Mouse (Mus musculus): ENCODE results near the gene Nxf1. TPM values are rescaled to one million over a fixed set of nuclear protein-coding genes. Genes with fewer than 3 reads are reported as not detected.

Nxf1 gene
- polyA plus RNA-seq, 1 experiment = 191 TPM

GRCm38 (mm10) chr19:8758899-8759298 is 2.0 kb downstream of the Nxf1 start:
- no peak overlapping the region for H3K27ac ChIP-seq (ENCODE audit: control insufficient read depth, insufficient read depth, low read length)
- TF ChIP-seq POLR2A (IDR thresholded peaks at IDR 0.05; ENCODE audit: control insufficient read depth, extremely low read depth, insufficient read depth, low read length, poor library complexity) (no peak), CTCF (IDR thresholded peaks at IDR 0.05; ENCODE audit: borderline replicate concordance, control insufficient read depth, extremely low read depth, insufficient read depth, low read length, poor library complexity) (no peak)
- H3K4me1 ChIP-seq (replicated peaks; ENCODE audit: control insufficient read depth, insufficient read depth, low read length) = peaks cover 13% of the 10 kb centered on the region
- H3K4me3 ChIP-seq (ENCODE audit: control insufficient read depth, insufficient read depth, low read length) = no peak overlapping the region
- no peaks in the 10 kb centered on the region for H3K27me3 ChIP-seq (ENCODE audit: control insufficient read depth, insufficient read depth, low read length)
- peaks cover 24% of the 10 kb centered on the region for H3K36me3 ChIP-seq (ENCODE audit: control insufficient read depth, insufficient read depth, low read length)
- WGBS = 74% methylated on average over 2 of the region's 2 CpGs
- no peak for DNase-seq

GRCm38 (mm10) chr19:8760757-8761156 is 3.9 kb downstream of the Nxf1 start:
- Histone ChIP-seq H3K36me3 (ENCODE audit: control insufficient read depth, insufficient read depth, low read length) (peaks cover 37% of the 10 kb centered on the region), H3K27ac (ENCODE audit: control insufficient read depth, insufficient read depth, low read length) (no peak overlapping the region), H3K27me3 (ENCODE audit: control insufficient read depth, insufficient read depth, low read length) (no peaks in the 10 kb centered on the region), H3K4me3 (ENCODE audit: control insufficient read depth, insufficient read depth, low read length) (no peak overlapping the region), H3K4me1 (replicated peaks; ENCODE audit: control insufficient read depth, insufficient read depth, low read length) (peaks cover 6% of the 10 kb centered on the region)
- peak; percentile 20 for DNase-seq
- TF ChIP-seq POLR2A (IDR thresholded peaks at IDR 0.05; ENCODE audit: control insufficient read depth, extremely low read depth, insufficient read depth, low read length, poor library complexity) (no peak), CTCF (IDR thresholded peaks at IDR 0.05; ENCODE audit: borderline replicate concordance, control insufficient read depth, extremely low read depth, insufficient read depth, low read length, poor library complexity) (no peak)
- 93% methylated on average over 2 of the region's 2 CpGs for WGBS

- H3K4me1 ChIP-seq (replicated peaks; ENCODE audit: control insufficient read depth, insufficient read depth, low read length) = peaks cover 4% of the 10 kb centered on the region; the same call in 1 of the 2 replicates
- no peaks in the 10 kb centered on the region for H3K27me3 ChIP-seq (ENCODE audit: control insufficient read depth, insufficient read depth, low read length)
- no peak for TF ChIP-seq POLR2A (IDR thresholded peaks at IDR 0.05; ENCODE audit: control insufficient read depth, extremely low read depth, insufficient read depth, low read length, poor library complexity)
- no peak for TF ChIP-seq CTCF (IDR thresholded peaks at IDR 0.05; ENCODE audit: borderline replicate concordance, control insufficient read depth, extremely low read depth, insufficient read depth, low read length, poor library complexity)
- no peak for DNase-seq
- no peak overlapping the region for H3K4me3 ChIP-seq (ENCODE audit: control insufficient read depth, insufficient read depth, low read length)
- WGBS = 92% methylated on average over 4 of the region's 4 CpGs
- peaks cover 62% of the 10 kb centered on the region for H3K36me3 ChIP-seq (ENCODE audit: control insufficient read depth, insufficient read depth, low read length)
- no peak overlapping the region for H3K27ac ChIP-seq (ENCODE audit: control insufficient read depth, insufficient read depth, low read length)
Measured at GRCm38 (mm10) chr19:8763276-8763675, 6.4 kb downstream of the Nxf1 start.

GRCm38 (mm10) chr19:8765562-8765961 is 8.7 kb downstream of the Nxf1 start:
- no peak for DNase-seq
- WGBS = 97% methylated on average over 9 of the region's 9 CpGs
- H3K27ac ChIP-seq (ENCODE audit: control insufficient read depth, insufficient read depth, low read length) = no peak overlapping the region
- H3K4me3 ChIP-seq (ENCODE audit: control insufficient read depth, insufficient read depth, low read length) = no peak overlapping the region
- H3K36me3 ChIP-seq (ENCODE audit: control insufficient read depth, insufficient read depth, low read length) = peaks cover 83% of the 10 kb centered on the region
- H3K4me1 ChIP-seq (replicated peaks; ENCODE audit: control insufficient read depth, insufficient read depth, low read length) = peaks cover 4% of the 10 kb centered on the region
- no peak for TF ChIP-seq POLR2A (IDR thresholded peaks at IDR 0.05; ENCODE audit: control insufficient read depth, extremely low read depth, insufficient read depth, low read length, poor library complexity)
- TF ChIP-seq CTCF (IDR thresholded peaks at IDR 0.05; ENCODE audit: borderline replicate concordance, control insufficient read depth, extremely low read depth, insufficient read depth, low read length, poor library complexity) = no peak
- H3K27me3 ChIP-seq (ENCODE audit: control insufficient read depth, insufficient read depth, low read length) = no peaks in the 10 kb centered on the region

- TF ChIP-seq CTCF (IDR thresholded peaks at IDR 0.05; ENCODE audit: borderline replicate concordance, control insufficient read depth, extremely low read depth, insufficient read depth, low read length, poor library complexity) (peak; percentile 32; the same call in 1 of the 2 replicates), POLR2A (IDR thresholded peaks at IDR 0.05; ENCODE audit: control insufficient read depth, extremely low read depth, insufficient read depth, low read length, poor library complexity) (peak; percentile 87)
- no peaks in the 10 kb centered on the region for H3K27me3 ChIP-seq (ENCODE audit: control insufficient read depth, insufficient read depth, low read length)
- H3K4me3 ChIP-seq (ENCODE audit: control insufficient read depth, insufficient read depth, low read length) = peak within 1 kb of the TSS; percentile 78
- peaks cover 23% of the 10 kb centered on the region for H3K4me1 ChIP-seq (replicated peaks; ENCODE audit: control insufficient read depth, insufficient read depth, low read length)
- WGBS = 18% methylated on average over 29 of the region's 29 CpGs
- peaks cover 52% of the 10 kb centered on the region for H3K36me3 ChIP-seq (ENCODE audit: control insufficient read depth, insufficient read depth, low read length)
- peak; percentile 83 for DNase-seq
- H3K27ac ChIP-seq (ENCODE audit: control insufficient read depth, insufficient read depth, low read length) = peak within 1 kb of the TSS; percentile 77
Measured at GRCm38 (mm10) chr19:8770567-8771270, 13.8 kb downstream of the Nxf1 start, which contains the start of gene Tmem223. Gene Tmem223 (plus strand): TSS chr19:8770996.

- Histone ChIP-seq H3K4me1 (replicated peaks; ENCODE audit: control insufficient read depth, insufficient read depth, low read length) (peaks cover 23% of the 10 kb centered on the region), H3K27me3 (ENCODE audit: control insufficient read depth, insufficient read depth, low read length) (no peaks in the 10 kb centered on the region), H3K36me3 (ENCODE audit: control insufficient read depth, insufficient read depth, low read length) (peaks cover 29% of the 10 kb centered on the region), H3K4me3 (ENCODE audit: control insufficient read depth, insufficient read depth, low read length) (no peak overlapping the region), H3K27ac (ENCODE audit: control insufficient read depth, insufficient read depth, low read length) (no peak overlapping the region)
- DNase-seq = no peak
- TF ChIP-seq CTCF (IDR thresholded peaks at IDR 0.05; ENCODE audit: borderline replicate concordance, control insufficient read depth, extremely low read depth, insufficient read depth, low read length, poor library complexity) (no peak), POLR2A (IDR thresholded peaks at IDR 0.05; ENCODE audit: control insufficient read depth, extremely low read depth, insufficient read depth, low read length, poor library complexity) (no peak)
- WGBS = 69% methylated on average over 5 of the region's 5 CpGs
Measured at GRCm38 (mm10) chr19:8772996-8773395, 16.1 kb downstream of the Nxf1 start.
